Mouse (Mus musculus) heart, postnatal 4 days (tissue): ENCODE results near the gene Gm14496. TPM values are rescaled to one million over a fixed set of nuclear protein-coding genes. Genes with fewer than 3 reads are reported as not detected.
A peak's percentile ranks its signal among the peaks of the same experiment; 100 is the strongest.
"Not testable (repeated sequence)": the region's sequence is repeated elsewhere in the genome, so short reads cannot be mapped to it uniquely, and the experiment has no call there.

Experiments
- DNase-seq: peaks from one replicate; pipeline ENCODE4 v3.0.0; 2021
- total RNA-seq, 2 experiments: library from RNA; stranded (reverse); gene quantifications; 2 replicates each; pipeline ENCODE4 v1.2.3; 2021

The Gm14496 gene
- not detected for total RNA-seq

DNA sequence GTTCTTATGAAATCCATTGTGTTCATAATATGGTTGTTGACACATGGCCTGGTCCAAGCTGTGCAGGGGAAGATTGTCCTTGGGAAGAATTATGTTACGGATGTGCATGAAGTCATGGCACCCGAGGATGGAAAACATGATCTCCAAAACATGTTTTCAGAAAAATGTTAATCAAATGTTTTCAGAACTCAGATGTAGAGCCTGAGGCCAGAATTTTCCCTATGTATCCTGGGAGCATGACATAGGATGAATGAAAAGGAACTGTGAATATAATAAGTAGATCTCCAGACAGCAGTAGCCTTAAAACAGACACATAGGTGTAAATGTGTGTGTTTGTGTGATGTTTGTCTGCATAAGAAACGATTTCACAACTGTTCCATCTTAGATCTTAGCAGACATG, at the start of gene Gm14496:
Gene Gm14496 (plus strand): TSS at position 301 of the 400 bp plus-strand sequence.
- DNase-seq: no peak

DNA sequence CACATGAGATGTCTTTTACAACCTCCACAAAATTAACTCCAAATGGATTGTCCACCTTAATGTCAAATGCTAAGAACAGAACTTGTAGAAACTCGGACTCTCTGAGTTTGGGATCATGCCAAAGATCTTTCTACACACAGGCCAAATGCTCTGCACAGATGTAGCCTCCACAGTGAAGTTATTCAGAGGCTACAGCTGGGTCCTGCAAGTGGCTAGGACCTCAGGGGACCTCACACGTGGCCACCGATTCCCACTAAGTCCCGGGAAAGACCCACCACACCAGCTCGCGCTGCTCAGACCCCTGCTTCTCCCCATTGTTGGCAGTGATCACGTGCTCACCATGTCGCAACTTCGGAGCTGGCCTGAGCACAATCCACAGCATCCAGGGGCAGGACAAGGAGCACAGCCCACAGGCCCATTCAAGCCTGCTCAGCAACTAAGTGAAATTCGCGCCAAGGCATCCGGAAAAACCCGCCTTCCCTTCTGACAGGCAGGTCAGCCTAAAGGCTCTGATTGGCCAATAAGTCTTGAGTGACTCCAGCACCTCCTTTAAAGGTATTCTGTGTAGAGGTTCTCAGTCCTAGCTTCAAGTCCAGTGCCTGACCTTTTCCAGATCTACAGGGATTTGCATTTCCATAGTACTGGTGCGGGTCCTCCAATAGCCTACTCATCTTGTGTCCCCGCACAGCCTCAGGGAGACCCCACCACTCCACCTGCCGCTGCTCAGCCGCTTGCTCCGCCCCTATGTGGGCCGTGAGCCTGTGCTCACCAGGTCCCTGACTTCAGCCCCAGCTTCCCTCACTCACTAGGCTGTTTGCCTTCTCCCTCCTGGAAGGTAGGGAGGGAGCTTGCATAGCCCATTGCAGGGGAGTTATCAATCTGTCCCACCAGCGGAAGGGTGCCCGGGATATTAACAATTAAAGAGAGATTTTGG, 37.9 kb upstream of the Gm14496 start:
- DNase-seq: peak; percentile 19

DNA sequence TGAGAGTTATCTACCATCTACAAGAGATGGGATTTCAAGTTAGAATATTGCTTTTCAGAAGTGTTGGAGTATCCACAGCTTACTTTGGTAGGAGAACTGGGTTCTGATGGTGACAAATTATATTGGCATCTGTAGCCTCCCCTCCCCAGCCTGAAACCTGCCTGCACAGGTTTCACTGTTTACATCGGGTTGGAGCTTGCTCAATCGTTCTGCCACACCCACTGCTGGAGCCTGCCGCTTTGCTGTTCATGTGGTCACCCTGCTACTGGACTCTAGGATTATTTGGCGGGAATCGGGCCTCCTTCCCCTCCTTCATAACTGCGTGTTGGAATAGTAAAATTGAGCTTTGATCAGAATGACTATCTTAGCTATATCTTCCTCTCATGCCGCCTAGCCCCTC, 22.5 kb upstream of the Gm14496 start:
- no peak for DNase-seq

DNA sequence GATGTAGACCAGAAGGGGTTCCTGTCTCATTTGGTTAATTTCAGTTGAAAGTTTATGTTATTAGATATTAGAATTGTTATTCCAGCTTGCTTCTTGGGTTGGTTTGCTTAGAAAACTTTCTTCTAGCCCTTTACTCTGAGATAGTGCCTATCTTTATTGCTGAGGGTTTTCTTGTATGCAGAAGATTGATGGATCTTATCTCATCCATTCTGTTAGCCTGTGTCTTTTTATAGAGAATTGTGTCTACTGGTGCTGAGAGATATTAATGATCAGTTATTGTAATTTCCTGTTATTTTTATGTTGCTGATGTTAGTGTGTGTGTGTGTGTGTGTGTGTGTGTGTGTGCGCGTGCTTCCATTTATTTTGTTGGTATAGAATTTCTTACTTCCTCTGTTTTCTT, 21.7 kb upstream of the Gm14496 start:
- no peak for DNase-seq

DNA sequence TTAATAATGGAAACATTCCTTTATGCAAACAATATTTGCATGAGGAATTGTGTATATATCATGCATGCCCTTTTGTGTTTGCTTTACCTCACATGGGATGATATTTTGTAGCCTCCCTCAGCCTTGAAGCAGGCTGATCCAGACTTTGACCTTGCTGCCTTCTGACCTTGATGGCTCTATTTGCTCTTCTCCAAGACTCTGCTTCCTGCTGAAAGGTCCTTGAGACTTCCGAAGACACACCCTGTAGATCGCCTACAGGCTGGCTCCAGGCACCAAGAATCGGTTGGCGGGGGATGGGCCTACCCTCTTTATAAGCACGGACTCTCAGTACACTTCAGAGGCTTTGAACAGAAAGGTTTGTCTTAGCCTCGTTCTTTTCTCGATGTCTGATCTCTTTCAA, 9.0 kb upstream of the Gm14496 start:
- not testable (repeated sequence) for DNase-seq

Other genes with a start within 250 kb of the Gm14496 start
- gene Myt1, start 227.8 kb upstream of the Gm14496 start, total RNA-seq: not detected
- gene Pcmtd2, start 153.3 kb upstream of the Gm14496 start, total RNA-seq: 10 to 100 TPM; 28.2 to 28.9 TPM
- 10 to 100 TPM; 16.3 to 19.1 TPM for gene Polr3k, start 126.8 kb upstream of the Gm14496 start, total RNA-seq